Mouse (Mus musculus) kidney, embryonic 15.5 days (tissue): ENCODE measurements at regions not wholly inside any gene's neighbourhood (a gene's known extent, or its start where the extent isn't known, plus 50 kb on each side); places are given as distances from the start of the nearest gene placed in this dataset.

Source experiments
- ATAC-seq: fragments of 200-750 bp; cut with Nextera tagmentation; replicated peaks from 2 replicates; pipeline ENCODE4 v1.8.0; 2017; ENCODE audit warnings: moderate TSS enrichment; ENCODE audit not compliant: low FRiP score
- H3K27ac ChIP-seq: fragments of 300-500 bp; sonication (generic); 2 replicates; pipeline ENCODE4 v1.5.1; 2015; ENCODE audit warnings: mild to moderate bottlenecking, inconsistent platforms
- H3K27me3 ChIP-seq: fragments of 300-500 bp; sonication (generic); 2 replicates; pipeline ENCODE4 v1.6.1; 2015; ENCODE audit warnings: inconsistent platforms
- H3K36me3 ChIP-seq: fragments of 300-500 bp; sonication (generic); 2 replicates; pipeline ENCODE4 v1.6.1; 2015; ENCODE audit warnings: inconsistent platforms
- H3K4me1 ChIP-seq: fragments of 300-500 bp; sonication (generic); 2 replicates; pipeline ENCODE4 v1.6.1; 2015; ENCODE audit warnings: inconsistent platforms
- H3K4me2 ChIP-seq: fragments of 300-500 bp; sonication (generic); 2 replicates; pipeline ENCODE4 v1.6.1; 2015; ENCODE audit warnings: moderate library complexity, mild to moderate bottlenecking, inconsistent platforms
- H3K4me3 ChIP-seq: fragments of 300-500 bp; sonication (generic); replicated peaks from 2 replicates; pipeline ENCODE4 v1.5.1; 2015; ENCODE audit warnings: mild to moderate bottlenecking, inconsistent platforms
- H3K9ac ChIP-seq: fragments of 300-500 bp; sonication (generic); 2 replicates; pipeline ENCODE4 v1.6.1; 2015; ENCODE audit warnings: mild to moderate bottlenecking, inconsistent platforms
- H3K9me3 ChIP-seq: fragments of 300-500 bp; sonication (generic); replicated peaks from 2 replicates; pipeline ENCODE4 v1.6.1; 2016; ENCODE audit warnings: inconsistent platforms
- WGBS: fragments of 180-500 bp; shearing (Covaris S2); methylation state at CpG from one replicate; pipeline ENCODE4 v1.1.7; 2015; ENCODE audit warnings: mixed read lengths; 5-methylcytosine and 5-hydroxymethylcytosine counted together

- ATAC-seq, result no peak
- no peaks in the 10 kb centered on the region for H3K9me3 ChIP-seq
- H3K27ac ChIP-seq, result no peak overlapping the region
- H3K4me2 ChIP-seq, result no peak overlapping the region
- H3K27me3 ChIP-seq, result no peaks in the 10 kb centered on the region
- H3K4me3 ChIP-seq, result no peak overlapping the region
- no peaks in the 10 kb centered on the region for H3K36me3 ChIP-seq
- WGBS, result 90% methylated on average over 2 of the region's 2 CpGs
- H3K9ac ChIP-seq, result no peak overlapping the region
- no peaks in the 10 kb centered on the region for H3K4me1 ChIP-seq
These were observed 65.9 kb upstream of the Tox3 start for GRCm38 (mm10) chr8:90414021-90414420.
